Mouse (Mus musculus) embryonic fibroblast, embryonic 13.5 days (primary cell): ENCODE data around the gene Nap1l3. TPM values are rescaled to one million over a fixed set of nuclear protein-coding genes. Genes with fewer than 3 reads are reported as not detected.

Experiments used
- H3K27ac ChIP-seq: 2 replicates; pipeline ENCODE4 v1.5.1; 2012; ENCODE audit warnings: low read length, control low read depth, inconsistent platforms; ENCODE audit not compliant: insufficient read depth
- H3K4me1 ChIP-seq: 2 replicates; pipeline ENCODE4 v1.6.1; 2011; ENCODE audit warnings: low read length; ENCODE audit not compliant: control insufficient read depth, insufficient read depth
- H3K4me3 ChIP-seq: 2 replicates; pipeline ENCODE4 v1.5.1; 2011; ENCODE audit warnings: mild to moderate bottlenecking, control low read depth, low read length; ENCODE audit not compliant: insufficient read depth
- CTCF ChIP-seq: IDR thresholded peaks from 2 replicates; pipeline ENCODE4 v1.5.1; 2011; ENCODE audit warnings: mild to moderate bottlenecking, control low read depth, low read length, moderate library complexity, borderline replicate concordance; ENCODE audit not compliant: insufficient read depth
- POLR2A ChIP-seq: IDR thresholded peaks from 2 replicates; pipeline ENCODE4 v1.6.1; 2011; ENCODE audit warnings: low read depth, mild to moderate bottlenecking, control low read depth, low read length, moderate library complexity
- polyA plus RNA-seq: library from polyadenylated mRNA; stranded (reverse); fragments of >200 nt; gene quantifications from 2 replicates; pipeline ENCODE4 v1.2.4, GENCODE M21; 2011; ENCODE audit warnings: low read depth; ENCODE audit not compliant: missing spikeins, insufficient read length

The Nap1l3 gene
- polyA plus RNA-seq = 0.75 and 2.4 TPM in 2 replicates

- H3K4me3 ChIP-seq = peak within 1 kb of the TSS; percentile 75
Observed at GRCm38 (mm10) chrX:122396781-122397581, at the start of gene Nap1l3. Nap1l3 (minus strand) TSS chrX:122397401.

GRCm38 (mm10) chrX:122397652-122398051, 451 bp upstream of the Nap1l3 start:
- TF ChIP-seq CTCF = no peak
- no peak for TF ChIP-seq POLR2A
- Histone ChIP-seq H3K4me1 (no peaks in the 10 kb centered on the region), H3K27ac (no peak overlapping the region), H3K4me3 (peak overlapping the region; percentile 75; the same call in 1 of the 2 replicates)

More at GRCm38 (mm10) chrX:122396781-122397581, at the start of gene Nap1l3:
- no peak within 1 kb of the TSS for H3K27ac ChIP-seq
- no peaks in the 10 kb centered on the region for H3K4me1 ChIP-seq
- TF ChIP-seq CTCF (no peak), POLR2A (no peak)
